Mouse (Mus musculus) skeletal muscle tissue, adult 2 months (tissue): ENCODE results near the gene Sox13.
"Not testable (repeated sequence)": the region's sequence is repeated elsewhere in the genome, so short reads cannot be mapped to it uniquely, and the experiment has no call there.

ENCODE experiments used
- DNase-seq: peaks from one replicate; pipeline ENCODE4 v3.0.0-alpha.2; 2012; ENCODE audit warnings: low read depth, low spot score

The Sox13 gene

GRCm38 (mm10) chr1:133367606-133368488 lies 56.3 kb downstream of the Sox13 start:
- DNase-seq: no peak

- DNase-seq: no peak
Measured at GRCm38 (mm10) chr1:133366951-133367605, 57.1 kb downstream of the Sox13 start.

GRCm38 (mm10) chr1:133364890-133365289 lies 59.3 kb downstream of the Sox13 start:
- no peak for DNase-seq

GRCm38 (mm10) chr1:133364022-133364630 lies 60.1 kb downstream of the Sox13 start:
- no peak for DNase-seq

GRCm38 (mm10) chr1:133363276-133364021 lies 60.7 kb downstream of the Sox13 start, which contains the start of gene Etnk2:
Gene Etnk2 (plus strand): TSS chr1:133363572.
- peak; percentile 30 for DNase-seq

GRCm38 (mm10) chr1:133362103-133362502 lies 62.1 kb downstream of the Sox13 start:
- DNase-seq: no peak

GRCm38 (mm10) chr1:133361006-133361405 lies 63.2 kb downstream of the Sox13 start:
- DNase-seq: no peak

- DNase-seq: no peak
Measured at GRCm38 (mm10) chr1:133356330-133356729, 67.8 kb downstream of the Sox13 start.

- no peak for DNase-seq
Measured at GRCm38 (mm10) chr1:133355912-133356311, 68.3 kb downstream of the Sox13 start.

GRCm38 (mm10) chr1:133355469-133355868 lies 68.7 kb downstream of the Sox13 start:
- DNase-seq: no peak

GRCm38 (mm10) chr1:133353371-133353809 lies 70.8 kb downstream of the Sox13 start:
- DNase-seq: peak; percentile 45

GRCm38 (mm10) chr1:133351762-133352161 lies 72.4 kb downstream of the Sox13 start:
- no peak for DNase-seq

- DNase-seq: no peak
Measured at GRCm38 (mm10) chr1:133350210-133350609, 74.0 kb downstream of the Sox13 start, which contains the start of gene Ren1. Gene Ren1 (plus strand): TSS chr1:133350510.

- no peak for DNase-seq
Measured at GRCm38 (mm10) chr1:133347693-133348520, 76.3 kb downstream of the Sox13 start.

- DNase-seq: no peak
Measured at GRCm38 (mm10) chr1:133347226-133347625, 77.0 kb downstream of the Sox13 start.

GRCm38 (mm10) chr1:133346531-133346930 lies 77.6 kb downstream of the Sox13 start:
- no peak for DNase-seq

- DNase-seq: no peak
Measured at GRCm38 (mm10) chr1:133344357-133344756, 79.8 kb downstream of the Sox13 start.

- not testable (repeated sequence) for DNase-seq
Measured at GRCm38 (mm10) chr1:133340403-133340802, 83.8 kb downstream of the Sox13 start.

GRCm38 (mm10) chr1:133333937-133334336 lies 90.2 kb downstream of the Sox13 start:
- no peak for DNase-seq

- DNase-seq: no peak
Measured at GRCm38 (mm10) chr1:133332656-133333430, 91.3 kb downstream of the Sox13 start.
